Mouse (Mus musculus): ENCODE data around the gene Sqstm1.

DNA sequence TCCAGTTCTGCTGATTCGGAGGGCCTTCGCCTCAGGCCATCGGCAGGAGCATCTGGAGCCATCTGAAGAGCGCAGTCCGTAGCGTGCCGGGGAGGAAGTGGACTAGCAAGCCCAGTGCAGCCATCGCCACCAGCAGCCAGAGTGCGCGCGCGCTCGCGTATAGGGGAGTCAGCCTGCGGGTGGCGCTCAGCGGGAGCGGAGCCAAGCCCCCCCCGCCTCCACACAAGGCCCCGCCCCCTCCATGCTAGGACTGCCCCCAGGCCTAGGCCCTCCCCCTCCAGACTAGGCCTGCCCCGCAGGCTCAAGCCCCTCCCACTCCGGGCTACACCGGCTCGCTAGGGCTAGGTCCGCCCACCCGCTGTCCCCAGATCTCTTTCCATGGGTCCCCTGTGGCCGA lies 25.9 kb upstream of the Sqstm1 start:
- TF ChIP-seq MYC (IDR thresholded peaks at IDR 0.05; ENCODE audit: low read depth, low read length) (no peak), HCFC1 (IDR thresholded peaks at IDR 0.05; ENCODE audit: low read depth, low read length) (no peak), MAX (IDR thresholded peaks at IDR 0.05; ENCODE audit: low read length) (no peak; the same call in 1 of the 2 replicates), MEF2A (IDR thresholded peaks at IDR 0.05; ENCODE audit: borderline replicate concordance, low read depth, low read length) (no peak), CTCF (conservative IDR thresholded peaks at IDR 0.05 in 1 of 2, IDR thresholded peaks at IDR 0.05 in 1 of 2; ENCODE audit: low read depth in 2 of 2, low read length in 2 of 2) (peak in 1 of 2 experiments; percentile 69; a peak in 2 of 4 replicates), POLR2A (IDR thresholded peaks at IDR 0.05; ENCODE audit: low read depth, low read length) (peak; percentile 65; the same call in 1 of the 2 replicates), RAD21 (IDR thresholded peaks at IDR 0.05; ENCODE audit: low read depth, low read length) (no peak; the same call in 1 of the 2 replicates), EP300 (IDR thresholded peaks at IDR 0.05; ENCODE audit: low read length) (no peak), TBP (conservative IDR thresholded peaks at IDR 0.05; ENCODE audit: low read depth, low read length) (0 out of 2 replicates have a peak, but pooled peaks have one; percentile 36), MAFK (IDR thresholded peaks at IDR 0.05; ENCODE audit: insufficient replicate concordance, low read length) (no peak)
